Mouse (Mus musculus): ENCODE results near the gene Zdhhc18. TPM values are rescaled to one million over a fixed set of nuclear protein-coding genes. Genes with fewer than 3 reads are reported as not detected.
A peak's percentile ranks its signal among the peaks of the same experiment; 100 is the strongest.

Gene Zdhhc18
- polyA plus RNA-seq, 1 experiment from 2014 or later = 15.8 TPM

- Histone ChIP-seq H3K9ac (no peak overlapping the region), H3K27ac (replicated peaks) (no peak overlapping the region), H3K4me3 (no peak overlapping the region), H3K27me3 (no peaks in the 10 kb centered on the region), H3K4me2 (no peak overlapping the region), H3K36me3 (peaks cover 16% of the 10 kb centered on the region; the same call in 1 of the 2 replicates), H3K9me3 (no peaks in the 10 kb centered on the region), H3K4me1 (replicated peaks) (peaks cover 22% of the 10 kb centered on the region)
- no peak for ATAC-seq (ENCODE audit: low FRiP score, low read depth)
- WGBS = 88% methylated on average over 9 of the region's 9 CpGs
Measured at GRCm38 (mm10) chr4:133626621-133627020, 23.3 kb downstream of the Zdhhc18 start.

DNA sequence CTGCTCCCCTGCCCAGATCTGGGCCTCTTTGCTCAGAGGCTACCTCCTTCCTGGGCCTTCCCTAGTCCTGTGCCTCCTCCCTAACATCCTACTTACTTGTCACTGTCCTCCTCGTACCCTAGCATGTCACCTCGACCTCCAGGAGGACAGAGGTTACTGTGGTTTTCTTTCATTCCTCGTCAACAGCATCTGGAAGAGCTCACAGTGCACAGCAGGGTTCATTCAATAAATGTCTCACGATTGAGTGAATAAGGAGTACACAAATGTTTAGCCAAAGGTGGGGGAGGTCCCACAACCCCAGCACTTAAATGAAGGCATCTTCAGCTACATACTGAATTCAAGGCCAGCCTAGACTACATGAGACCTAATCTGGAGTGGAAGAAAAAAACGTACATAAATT, 23.7 kb downstream of the Zdhhc18 start:
- Histone ChIP-seq H3K9me3 (no peaks in the 10 kb centered on the region), H3K4me3 (no peak overlapping the region), H3K36me3 (peaks cover 17% of the 10 kb centered on the region; the same call in 1 of the 2 replicates), H3K4me2 (no peak overlapping the region), H3K27ac (replicated peaks) (no peak overlapping the region), H3K27me3 (no peaks in the 10 kb centered on the region), H3K9ac (no peak overlapping the region), H3K4me1 (replicated peaks) (peaks cover 18% of the 10 kb centered on the region)
- WGBS = 31% methylated on average over 5 of the region's 5 CpGs
- no peak for ATAC-seq (ENCODE audit: low FRiP score, low read depth)

DNA sequence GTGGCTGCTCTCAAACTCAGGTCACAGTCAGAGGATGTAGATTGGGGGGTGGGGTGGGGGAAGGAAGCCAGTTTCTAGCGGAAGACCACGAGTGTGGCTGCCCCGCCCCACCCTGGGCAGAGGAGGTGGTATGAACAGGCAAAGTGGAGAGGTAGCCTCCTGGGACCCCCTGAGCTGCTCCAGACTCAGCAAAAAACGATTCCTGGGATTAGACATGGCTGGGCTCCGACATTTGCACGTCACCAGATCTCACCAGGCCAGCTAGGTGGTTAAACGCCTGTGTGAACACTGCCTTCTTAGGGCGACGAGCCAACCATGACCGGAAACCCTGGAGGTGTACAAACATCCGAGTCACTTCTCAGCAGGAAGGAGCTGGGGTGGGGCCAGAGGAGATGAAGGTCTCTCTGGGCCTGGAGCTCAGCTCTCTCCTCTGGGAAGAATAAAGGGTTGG, 24.3 kb downstream of the Zdhhc18 start:
- Histone ChIP-seq H3K4me2 (no peak overlapping the region), H3K9ac (no peak overlapping the region), H3K4me1 (replicated peaks) (peaks cover 12% of the 10 kb centered on the region), H3K27ac (replicated peaks) (no peak overlapping the region), H3K9me3 (no peaks in the 10 kb centered on the region), H3K36me3 (peaks cover 22% of the 10 kb centered on the region; the same call in 1 of the 2 replicates), H3K27me3 (no peaks in the 10 kb centered on the region), H3K4me3 (no peak overlapping the region)
- ATAC-seq (ENCODE audit: low FRiP score, low read depth) = no peak
- 59% methylated on average over 11 of the region's 11 CpGs for WGBS

GRCm38 (mm10) chr4:133624830-133625229, 25.1 kb downstream of the Zdhhc18 start:
- H3K27me3 ChIP-seq = no peaks in the 10 kb centered on the region
- H3K36me3 ChIP-seq = peaks cover 26% of the 10 kb centered on the region; the same call in 1 of the 2 replicates
- no peak overlapping the region for H3K9ac ChIP-seq
- 95% methylated on average over 7 of the region's 7 CpGs for whole genome bisulfite sequencing
- H3K27ac ChIP-seq (replicated peaks) = no peak overlapping the region
- H3K4me2 ChIP-seq = no peak overlapping the region
- H3K4me3 ChIP-seq = no peak overlapping the region
- H3K9me3 ChIP-seq = no peaks in the 10 kb centered on the region
- ATAC-seq (ENCODE audit: low FRiP score, low read depth) = no peak
- 0 out of 2 replicates have a peak, but pooled peaks cover 6% of the 10 kb centered on the region for H3K4me1 ChIP-seq (replicated peaks)

DNA sequence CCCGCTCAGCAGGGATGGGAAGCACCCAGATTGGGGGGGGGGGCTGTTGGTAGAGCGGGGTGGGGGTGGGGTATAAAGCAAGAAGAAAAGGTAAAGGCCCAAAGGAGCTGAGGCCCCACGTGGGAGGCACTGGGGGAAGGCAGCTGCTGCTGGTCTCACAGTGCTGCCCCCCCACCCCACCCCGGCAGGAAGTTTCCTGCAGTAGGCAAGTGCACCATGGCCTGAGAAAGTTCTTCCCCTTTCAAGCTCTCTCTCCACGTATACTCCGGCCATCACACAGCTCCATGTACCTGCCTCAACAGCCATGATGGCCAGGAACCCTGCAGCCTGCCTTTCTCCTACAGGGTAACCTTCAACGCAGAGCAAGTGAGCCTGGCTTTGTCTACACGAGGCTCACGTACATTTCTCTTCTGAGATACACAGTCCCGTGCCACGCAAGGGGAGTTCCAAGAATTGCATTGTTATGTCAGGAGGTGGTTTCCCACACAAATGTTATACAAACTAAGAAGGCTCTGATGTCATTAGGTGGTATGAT, 27.7 kb downstream of the Zdhhc18 start:
- Histone ChIP-seq H3K4me1 (replicated peaks) (no peaks in the 10 kb centered on the region; the same call in 1 of the 2 replicates), H3K36me3 (peaks cover 26% of the 10 kb centered on the region; the same call in 1 of the 2 replicates), H3K4me3 (no peak overlapping the region), H3K4me2 (no peak overlapping the region), H3K27me3 (no peaks in the 10 kb centered on the region), H3K9me3 (no peaks in the 10 kb centered on the region), H3K27ac (replicated peaks) (no peak overlapping the region), H3K9ac (no peak overlapping the region)
- ATAC-seq (ENCODE audit: low FRiP score, low read depth) = no peak
- 81% methylated on average over 11 of the region's 11 CpGs for WGBS

DNA sequence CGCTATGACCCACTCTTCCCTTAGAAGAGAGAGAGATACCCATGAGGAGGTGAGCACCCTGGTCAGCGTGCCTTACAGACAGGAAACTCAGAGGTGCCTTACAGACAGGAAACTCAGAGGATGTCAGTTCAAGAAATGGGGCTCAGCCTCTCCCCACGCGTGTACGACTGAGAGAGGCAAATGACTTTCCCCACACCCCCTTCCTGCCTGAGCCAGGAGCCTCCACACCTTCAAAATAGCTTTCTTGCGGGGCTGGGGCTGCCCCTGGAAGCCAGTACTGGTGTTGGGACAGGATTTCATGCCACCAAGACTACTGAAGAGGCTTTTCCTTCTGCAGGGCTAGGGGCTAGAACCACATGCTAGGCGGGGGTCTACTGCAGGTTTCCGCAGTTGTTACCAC, 29.3 kb downstream of the Zdhhc18 start:
- Histone ChIP-seq H3K27ac (replicated peaks) (no peak overlapping the region), H3K9ac (no peak overlapping the region), H3K9me3 (no peaks in the 10 kb centered on the region), H3K4me3 (no peak overlapping the region), H3K4me2 (no peak overlapping the region), H3K27me3 (no peaks in the 10 kb centered on the region), H3K36me3 (peaks cover 13% of the 10 kb centered on the region; the same call in 1 of the 2 replicates), H3K4me1 (replicated peaks) (no peaks in the 10 kb centered on the region; the same call in 1 of the 2 replicates)
- no peak for ATAC-seq (ENCODE audit: low FRiP score, low read depth)
- 94% methylated on average over 8 of the region's 8 CpGs for WGBS

GRCm38 (mm10) chr4:133619473-133620136, 30.3 kb downstream of the Zdhhc18 start:
- peaks cover 10% of the 10 kb centered on the region; the same call in 1 of the 2 replicates for H3K36me3 ChIP-seq
- ATAC-seq (ENCODE audit: low FRiP score, low read depth) = no peak
- no peaks in the 10 kb centered on the region for H3K27me3 ChIP-seq
- no peaks in the 10 kb centered on the region; the same call in 1 of the 2 replicates for H3K4me1 ChIP-seq (replicated peaks)
- no peak overlapping the region for H3K9ac ChIP-seq
- no peaks in the 10 kb centered on the region for H3K9me3 ChIP-seq
- no peak overlapping the region for H3K27ac ChIP-seq (replicated peaks)
- WGBS = 74% methylated on average over 4 of the region's 4 CpGs
- no peak overlapping the region for H3K4me3 ChIP-seq
- no peak overlapping the region for H3K4me2 ChIP-seq

GRCm38 (mm10) chr4:133617936-133618335, 32.0 kb downstream of the Zdhhc18 start:
- ATAC-seq (ENCODE audit: low FRiP score, low read depth) = no peak
- Histone ChIP-seq H3K4me2 (no peak overlapping the region), H3K4me1 (replicated peaks) (no peaks in the 10 kb centered on the region; the same call in 1 of the 2 replicates), H3K27me3 (no peaks in the 10 kb centered on the region), H3K27ac (replicated peaks) (no peak overlapping the region), H3K9ac (no peak overlapping the region), H3K36me3 (peaks cover 21% of the 10 kb centered on the region), H3K4me3 (no peak overlapping the region), H3K9me3 (no peaks in the 10 kb centered on the region)
- 91% methylated on average over 11 of the region's 11 CpGs for WGBS

GRCm38 (mm10) chr4:133615416-133615815, 34.5 kb downstream of the Zdhhc18 start:
- Histone ChIP-seq H3K27ac (replicated peaks) (no peak overlapping the region), H3K4me3 (no peak overlapping the region), H3K4me1 (replicated peaks) (no peaks in the 10 kb centered on the region; the same call in 1 of the 2 replicates), H3K36me3 (peaks cover 33% of the 10 kb centered on the region), H3K27me3 (no peaks in the 10 kb centered on the region), H3K9me3 (no peaks in the 10 kb centered on the region), H3K4me2 (no peak overlapping the region), H3K9ac (no peak overlapping the region)
- 83% methylated on average over 10 of the region's 10 CpGs for WGBS
- no peak for ATAC-seq (ENCODE audit: low FRiP score, low read depth)

DNA sequence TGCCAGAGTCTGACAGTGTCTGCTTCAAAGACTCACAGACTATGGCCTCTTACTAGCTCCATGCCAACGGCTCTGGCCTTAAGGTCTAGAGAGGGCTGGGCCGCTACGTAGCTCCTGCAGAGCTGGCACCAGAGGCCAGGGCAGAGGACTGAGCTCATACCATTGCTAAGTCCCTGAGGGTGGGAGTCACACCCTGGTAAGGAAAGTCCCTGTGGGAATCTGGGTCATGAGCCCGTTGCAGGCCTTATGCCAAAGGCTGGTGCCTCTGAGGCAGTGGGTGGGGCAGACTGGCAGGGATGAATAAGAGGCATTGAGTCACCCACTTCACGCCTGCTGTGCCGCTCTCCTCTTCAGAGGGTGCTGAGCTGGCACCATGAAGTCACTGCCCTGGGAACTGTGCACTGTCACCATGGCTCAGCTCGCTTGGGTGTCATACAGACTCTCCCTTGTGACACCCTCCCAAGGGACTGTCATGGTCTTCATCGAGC, 35.6 kb downstream of the Zdhhc18 start:
- Histone ChIP-seq H3K4me1 (replicated peaks) (no peaks in the 10 kb centered on the region), H3K4me2 (no peak overlapping the region), H3K36me3 (peaks cover 29% of the 10 kb centered on the region), H3K4me3 (no peak overlapping the region), H3K27me3 (no peaks in the 10 kb centered on the region), H3K9me3 (no peaks in the 10 kb centered on the region), H3K9ac (no peak overlapping the region), H3K27ac (replicated peaks) (peak overlapping the region; percentile 1; the same call in 1 of the 2 replicates)
- peak; percentile 73 for ATAC-seq (ENCODE audit: low FRiP score, low read depth)
- 78% methylated on average over 8 of the region's 8 CpGs for WGBS

DNA sequence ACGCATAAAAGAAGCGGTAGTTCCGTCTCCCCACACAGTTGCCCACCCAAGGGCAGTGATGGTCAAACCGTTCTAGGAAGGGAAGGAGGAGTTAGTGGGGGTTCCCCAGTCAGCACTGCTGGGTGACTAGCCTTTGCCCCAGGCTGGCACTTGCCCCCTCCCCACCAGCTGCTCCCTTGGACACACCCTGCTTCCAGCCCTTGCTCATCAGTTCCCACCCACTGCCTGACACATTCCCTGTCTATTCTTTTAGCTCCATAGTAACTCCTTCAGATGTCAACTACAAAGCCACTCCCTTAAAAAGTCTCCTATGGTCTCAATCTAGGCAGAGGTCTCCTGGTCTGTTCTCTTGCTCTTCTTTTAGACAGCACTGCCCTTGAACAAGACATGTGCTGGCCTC, 36.1 kb downstream of the Zdhhc18 start:
- Histone ChIP-seq H3K36me3 (peaks cover 29% of the 10 kb centered on the region), H3K4me1 (replicated peaks) (no peaks in the 10 kb centered on the region), H3K4me2 (no peak overlapping the region), H3K9me3 (no peaks in the 10 kb centered on the region), H3K9ac (no peak overlapping the region), H3K27me3 (no peaks in the 10 kb centered on the region), H3K4me3 (no peak overlapping the region), H3K27ac (replicated peaks) (peak overlapping the region; percentile 1; the same call in 1 of the 2 replicates)
- 87% methylated on average over 4 of the region's 4 CpGs for WGBS
- no peak for ATAC-seq (ENCODE audit: low FRiP score, low read depth)

DNA sequence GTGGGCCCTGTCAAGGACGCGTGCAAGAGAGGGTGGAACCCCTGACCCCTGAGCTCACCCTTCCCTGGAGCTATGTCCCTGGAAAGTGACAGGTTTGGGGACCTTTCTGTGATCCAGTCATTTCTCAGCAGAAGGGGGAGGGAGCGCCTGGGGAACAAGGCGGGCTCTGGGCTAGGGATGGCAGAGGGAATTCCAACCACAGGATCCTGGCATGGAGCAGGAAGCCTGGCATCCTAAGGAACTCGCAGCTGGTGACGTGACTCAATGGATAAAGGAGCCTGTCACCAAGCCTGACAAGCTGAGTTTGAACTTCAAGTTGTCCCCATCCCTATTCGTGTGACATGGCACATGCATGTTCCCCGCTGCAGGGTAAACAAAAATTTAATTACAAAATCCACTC, 36.9 kb downstream of the Zdhhc18 start:
- H3K9ac ChIP-seq = no peak overlapping the region
- H3K4me3 ChIP-seq = no peak overlapping the region
- no peaks in the 10 kb centered on the region for H3K27me3 ChIP-seq
- 97% methylated on average over 8 of the region's 8 CpGs for WGBS
- H3K27ac ChIP-seq (replicated peaks) = no peak overlapping the region
- H3K36me3 ChIP-seq = peaks cover 29% of the 10 kb centered on the region
- H3K4me1 ChIP-seq (replicated peaks) = no peaks in the 10 kb centered on the region
- no peaks in the 10 kb centered on the region for H3K9me3 ChIP-seq
- ATAC-seq (ENCODE audit: low FRiP score, low read depth) = no peak
- H3K4me2 ChIP-seq = no peak overlapping the region

Measured in hindbrain, embryonic 15.5 days (tissue).